In genomic region chr5:146687541-146688313, GRCm38 (mm10) we compare ENCODE assay signal across 11 mouse cellular contexts.
DNase-seq lines count a peak whose midpoint lies in the region; ATAC-seq lines count a peak whose summit lies in the region.
"Had no signal": no experiment of that assay in that cellular context is flagged by ENCODE, and none has a peak within 500 bp of the region (broad histone marks: within the 10 kb centered on the region; RNA-seq: fewer than 3 reads in every experiment).

No protein-coding gene starts in this region.

- H3K9ac ChIP-seq in intestine, embryonic 15.5 days, result no peak overlapping the region
- no peak overlapping the region for H3K9ac ChIP-seq in hindbrain, embryonic 11.5 days (ENCODE audit: low read depth, low read length)

- no peaks in the 10 kb centered on the region for H3K27me3 ChIP-seq in intestine, embryonic 15.5 days (replicated peaks)
- H3K27me3 ChIP-seq in hindbrain, embryonic 11.5 days (ENCODE audit: control insufficient read depth, insufficient read depth, low read length), result no peaks in the 10 kb centered on the region

- H3K4me3 ChIP-seq in intestine, embryonic 15.5 days (replicated peaks), result peak overlapping the region; percentile 15; the same call in 1 of the 2 replicates
- H3K4me3 ChIP-seq in hindbrain, embryonic 11.5 days (ENCODE audit: low read depth, low read length), result no peak overlapping the region
- H3K4me3 ChIP-seq: erythroblast, embryonic 14.5 days had no signal

- 35% methylated on average over 16 of the region's 17 CpGs for WGBS in intestine, embryonic 15.5 days
- WGBS in large intestine, adult 2 months, result 22% methylated on average over 17 of the region's 17 CpGs
- WGBS in hindbrain, embryonic 11.5 days, result 39% methylated on average over 17 of the region's 17 CpGs

- peak overlapping the region; percentile 50 for H3K4me2 ChIP-seq in intestine, embryonic 15.5 days (replicated peaks)
- no peak overlapping the region for H3K4me2 ChIP-seq in hindbrain, embryonic 11.5 days (replicated peaks; ENCODE audit: low read depth, low read length)

- peaks cover 46% of the 10 kb centered on the region for H3K4me1 ChIP-seq in intestine, embryonic 15.5 days (replicated peaks)
- H3K4me1 ChIP-seq in hindbrain, embryonic 11.5 days (replicated peaks; ENCODE audit: control insufficient read depth, insufficient read depth, low read length), result no peaks in the 10 kb centered on the region

- intact Hi-C loops in heart, postnatal 14 days (cut with DNase I), result no loop called here

- DNase-seq in A20 (ENCODE audit: low read depth, low spot score), result peak; percentile 62
- peak; percentile 85 for DNase-seq in large intestine, adult 2 months (ENCODE audit: low read depth, low spot score)
- peak; percentile 56 for DNase-seq in lung, postnatal 14 days
- no peak for DNase-seq in cerebellum, postnatal 4 days (ENCODE audit: low spot score in 2 of 2)
- no peak for DNase-seq in thymus, postnatal 0 days (ENCODE audit: low spot score)
- DNase-seq in heart, postnatal 14 days, result no peak
- no peak for DNase-seq in hindbrain, embryonic 11.5 days (ENCODE audit: low spot score)
- DNase-seq: cerebellum, adult 11 months; heart, adult 18-20 months had no signal

- peak; percentile 82 for ATAC-seq in intestine, embryonic 15.5 days
- no peak for ATAC-seq in hindbrain, embryonic 11.5 days (ENCODE audit: low FRiP score)

- H3K36me3 ChIP-seq in intestine, embryonic 15.5 days, result no peaks in the 10 kb centered on the region
- no peaks in the 10 kb centered on the region for H3K36me3 ChIP-seq in hindbrain, embryonic 11.5 days (ENCODE audit: control insufficient read depth, insufficient read depth, low read length)

- no peaks in the 10 kb centered on the region for H3K9me3 ChIP-seq in intestine, embryonic 15.5 days
- no peaks in the 10 kb centered on the region for H3K9me3 ChIP-seq in hindbrain, embryonic 11.5 days (ENCODE audit: control insufficient read depth, low read length)

- H3K27ac ChIP-seq in intestine, embryonic 15.5 days, result peak overlapping the region; percentile 82
- H3K27ac ChIP-seq in hindbrain, embryonic 11.5 days (ENCODE audit: low read depth, low read length), result no peak overlapping the region

Comparison
In these comparisons a context has a peak if more than half of its experiments do, and no peak if none do; other contexts are left out.
1. DNase-seq: peak in A20 (single experiment), large intestine, adult 2 months (single experiment) and lung, postnatal 14 days (single experiment); none in cerebellum, postnatal 4 days (0 of 2), thymus, postnatal 0 days (single experiment), heart, postnatal 14 days (0 of 2) and hindbrain, embryonic 11.5 days (single experiment).